Mouse (Mus musculus) kidney, adult 2 months (tissue): ENCODE data around the gene Msantd2. TPM values are rescaled to one million over a fixed set of nuclear protein-coding genes. Genes with fewer than 3 reads are reported as not detected.

ENCODE experiments used
- DNase-seq: peaks from one replicate; pipeline ENCODE4 v3.0.0; 2021
- H3K27ac ChIP-seq: fragments of 200-500 bp; 2 replicates; pipeline ENCODE4 v1.5.1; 2012; ENCODE audit warnings: low read depth, low read length, control low read depth, inconsistent platforms; ENCODE audit not compliant: insufficient read depth
- H3K27me3 ChIP-seq: fragments of 200-500 bp; replicated peaks from 2 replicates; pipeline ENCODE4 v1.6.1; 2012; ENCODE audit warnings: mild to moderate bottlenecking, moderate library complexity, low read length, inconsistent platforms; ENCODE audit not compliant: control insufficient read depth, insufficient read depth
- H3K36me3 ChIP-seq: fragments of 200-500 bp; 2 replicates; pipeline ENCODE4 v1.6.1; 2012; ENCODE audit warnings: mild to moderate bottlenecking, moderate library complexity, low read length, inconsistent platforms; ENCODE audit not compliant: control insufficient read depth, insufficient read depth
- H3K4me1 ChIP-seq: fragments of 200-500 bp; 2 replicates; pipeline ENCODE4 v1.6.1; 2011; ENCODE audit warnings: low read length; ENCODE audit not compliant: control insufficient read depth, insufficient read depth
- H3K4me3 ChIP-seq: fragments of 200-500 bp; 2 replicates; pipeline ENCODE4 v1.5.1; 2011; ENCODE audit warnings: mild to moderate bottlenecking, low read depth, low read length, control low read depth; ENCODE audit not compliant: insufficient read depth
- CTCF ChIP-seq: fragments of 200-500 bp; conservative IDR thresholded peaks from 2 replicates; pipeline ENCODE4 v1.5.1; 2011; ENCODE audit warnings: low read depth, mild to moderate bottlenecking, control low read depth, low read length, moderate library complexity, mixed read lengths; ENCODE audit not compliant: insufficient read depth, insufficient read length
- POLR2A ChIP-seq: fragments of 200-500 bp; IDR thresholded peaks from one replicate; pipeline ENCODE4 v1.6.1; 2011; ENCODE audit warnings: low read depth, low read length, control low read depth
- WGBS: fragments of 180-500 bp; shearing (Covaris S2); methylation state at CpG from one replicate; pipeline ENCODE4 v1.1.7; 2018; 5-methylcytosine and 5-hydroxymethylcytosine counted together
- polyA plus RNA-seq: library from polyadenylated mRNA; depleted of rRNA; stranded (reverse); fragments of >200 nt; gene quantifications from 2 replicates; pipeline ENCODE4 v1.2.3, GENCODE M21; 2012

Gene Msantd2
- polyA plus RNA-seq, 1 experiment: 12.1 TPM

DNA sequence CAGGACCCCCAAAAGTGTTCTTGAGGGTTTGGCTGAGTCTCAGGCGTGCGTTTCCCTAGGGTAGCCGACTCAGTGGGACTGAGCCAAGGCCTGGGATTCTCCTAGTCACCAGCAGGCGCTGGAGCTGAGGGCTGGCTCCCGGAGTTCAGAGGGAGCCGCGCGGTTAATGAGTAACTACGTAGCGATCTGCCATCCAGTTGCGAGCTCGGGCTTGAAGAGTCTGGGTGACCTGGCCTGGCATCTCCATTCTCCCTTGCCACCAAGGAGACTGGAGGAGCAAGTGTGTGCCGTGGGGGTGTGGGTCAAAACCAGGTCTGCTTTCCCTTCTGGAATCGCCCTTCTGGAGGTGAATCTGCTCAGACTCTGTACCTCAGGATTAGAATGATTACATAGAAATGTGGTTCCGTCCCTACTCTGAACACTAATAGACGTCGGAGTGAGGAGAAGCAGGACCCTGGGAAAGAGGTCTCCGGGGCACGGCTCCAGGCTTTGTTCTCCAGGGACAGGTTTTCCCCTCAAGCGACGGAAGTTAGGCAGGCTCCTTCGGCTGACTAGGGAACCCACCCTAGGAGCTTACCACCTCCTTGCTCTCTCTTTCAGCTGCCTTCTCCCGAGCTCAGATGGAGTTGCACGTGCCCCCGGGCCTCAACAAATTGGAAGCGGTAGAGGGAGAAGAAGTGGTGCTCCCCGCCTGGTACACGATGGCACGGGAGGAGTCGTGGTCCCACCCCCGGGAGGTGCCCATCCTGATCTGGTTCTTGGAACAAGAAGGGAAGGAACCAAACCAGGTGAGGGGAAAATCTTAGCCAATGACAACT, 42.0 kb downstream of the Msantd2 start:
- Histone ChIP-seq H3K36me3 (no peaks in the 10 kb centered on the region), H3K4me3 (peak overlapping the region; percentile 67), H3K4me1 (no peaks in the 10 kb centered on the region; the same call in 1 of the 2 replicates), H3K27me3 (no peaks in the 10 kb centered on the region), H3K27ac (peak overlapping the region; percentile 40)
- TF ChIP-seq CTCF: peak; percentile 58
- no peak for TF ChIP-seq POLR2A
- peak; percentile 95 for DNase-seq
- WGBS: 5% methylated on average over 31 of the region's 31 CpGs

DNA sequence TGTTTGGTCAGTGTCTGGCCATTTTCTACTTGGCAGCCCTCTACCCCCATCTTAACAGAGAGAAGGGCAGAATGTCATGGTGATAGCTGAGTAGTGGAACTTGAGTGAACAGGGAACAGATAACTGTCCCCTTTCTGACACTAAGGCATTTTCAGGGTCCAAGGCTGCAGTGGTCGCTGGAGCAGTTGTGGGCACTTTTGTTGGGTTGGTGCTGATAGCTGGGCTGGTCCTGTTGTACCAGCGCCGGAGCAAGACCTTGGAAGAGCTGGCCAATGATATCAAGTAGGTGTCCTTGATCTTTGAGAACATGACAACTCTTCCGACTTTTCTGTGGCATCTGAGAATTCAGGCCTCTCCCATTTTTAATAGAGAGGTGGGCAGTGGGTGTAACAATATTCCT, 47.7 kb downstream of the Msantd2 start:
- Histone ChIP-seq H3K27ac (no peak overlapping the region), H3K27me3 (no peaks in the 10 kb centered on the region), H3K4me3 (no peak overlapping the region), H3K36me3 (no peaks in the 10 kb centered on the region), H3K4me1 (no peaks in the 10 kb centered on the region)
- DNase-seq: no peak
- 90% methylated on average over 4 of the region's 4 CpGs for WGBS
- no peak for TF ChIP-seq POLR2A
- no peak for TF ChIP-seq CTCF

DNA sequence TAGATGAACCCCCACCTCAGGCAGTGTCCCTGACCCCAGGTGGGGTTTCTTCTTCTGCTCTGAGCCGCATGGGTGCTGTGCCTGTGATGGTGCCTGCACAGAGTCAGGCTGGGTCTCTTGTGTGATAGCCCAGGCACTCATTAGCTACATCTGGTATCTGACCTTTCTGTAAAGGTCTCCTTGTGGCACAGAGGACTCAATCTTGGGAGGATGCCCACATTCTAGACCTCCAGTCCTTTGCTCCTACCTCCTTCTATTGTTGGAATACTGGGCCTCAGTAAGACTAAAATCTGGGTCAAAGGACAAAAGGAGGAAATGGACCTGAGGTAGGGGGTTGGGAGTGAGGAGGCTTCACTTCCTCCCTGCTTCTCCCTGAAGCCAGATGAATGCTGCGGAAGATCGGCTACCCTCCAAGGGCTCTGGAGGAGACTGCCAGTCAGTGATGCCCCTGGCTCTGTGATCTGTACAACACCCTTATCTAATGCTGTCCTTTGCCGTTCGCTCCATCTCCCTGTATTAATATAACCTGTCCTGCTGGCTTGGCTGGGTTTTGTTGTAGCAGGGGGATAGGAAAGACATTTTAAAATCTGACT, 48.6 kb downstream of the Msantd2 start:
- Histone ChIP-seq H3K4me3 (no peak overlapping the region), H3K36me3 (no peaks in the 10 kb centered on the region), H3K27me3 (no peaks in the 10 kb centered on the region), H3K27ac (no peak overlapping the region), H3K4me1 (no peaks in the 10 kb centered on the region)
- TF ChIP-seq POLR2A (no peak), CTCF (no peak)
- 74% methylated on average over 5 of the region's 5 CpGs for WGBS
- DNase-seq: peak; percentile 27

DNA sequence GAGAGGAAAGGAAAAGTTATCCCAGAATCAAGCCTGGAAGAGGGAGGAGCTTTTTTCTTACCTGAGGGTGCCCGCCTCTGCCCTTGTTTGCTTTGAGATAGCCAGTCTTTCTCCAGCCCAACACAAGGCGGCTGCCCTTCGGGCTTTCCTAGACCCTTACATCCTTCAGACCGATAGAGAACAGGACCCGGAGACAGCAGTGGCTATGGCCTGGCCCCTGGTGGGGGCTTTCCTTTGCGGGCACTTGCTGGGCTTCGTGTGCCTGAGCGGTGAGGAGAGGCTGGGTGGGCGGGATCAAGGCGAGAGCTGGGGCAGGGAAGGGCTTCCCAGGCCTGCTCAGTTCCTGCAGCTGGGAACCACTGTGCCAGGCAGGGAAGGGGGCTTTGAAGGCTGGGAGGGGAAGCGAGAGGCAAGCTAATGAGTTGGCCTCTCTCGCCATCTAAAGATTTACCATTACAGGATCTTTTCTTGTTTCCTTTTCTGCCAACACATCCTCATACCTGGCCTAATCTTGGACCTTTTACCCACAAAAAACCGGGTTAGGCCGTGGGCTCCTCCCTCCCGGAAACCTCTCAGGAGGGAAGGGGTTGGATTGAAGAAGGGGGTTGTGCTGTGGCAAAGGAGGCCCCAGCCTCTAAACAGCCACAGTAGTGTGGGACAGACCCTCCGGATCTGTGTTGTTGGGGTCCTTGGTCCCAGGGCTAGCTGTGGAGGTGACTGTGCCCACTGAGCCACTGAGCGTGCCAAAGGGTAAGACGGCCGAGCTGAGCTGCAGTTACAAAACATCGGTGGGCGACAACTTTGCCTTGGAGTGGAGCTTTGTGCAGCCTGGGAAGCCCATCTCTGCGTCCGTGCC, 50.3 kb downstream of the Msantd2 start, which contains the start of gene Vsig2:
Gene Vsig2 (plus strand): TSS at position 86 of the 856 bp plus-strand sequence.
- no peak for DNase-seq
- no peak for TF ChIP-seq POLR2A
- no peak within 1 kb of the TSS for H3K4me3 ChIP-seq
- H3K27me3 ChIP-seq: no peaks in the 10 kb centered on the region
- H3K36me3 ChIP-seq: no peaks in the 10 kb centered on the region
- peaks cover 6% of the 10 kb centered on the region; the same call in 1 of the 2 replicates for H3K4me1 ChIP-seq
- H3K27ac ChIP-seq: no peak within 1 kb of the TSS
- WGBS: 72% methylated on average over 23 of the region's 23 CpGs

DNA sequence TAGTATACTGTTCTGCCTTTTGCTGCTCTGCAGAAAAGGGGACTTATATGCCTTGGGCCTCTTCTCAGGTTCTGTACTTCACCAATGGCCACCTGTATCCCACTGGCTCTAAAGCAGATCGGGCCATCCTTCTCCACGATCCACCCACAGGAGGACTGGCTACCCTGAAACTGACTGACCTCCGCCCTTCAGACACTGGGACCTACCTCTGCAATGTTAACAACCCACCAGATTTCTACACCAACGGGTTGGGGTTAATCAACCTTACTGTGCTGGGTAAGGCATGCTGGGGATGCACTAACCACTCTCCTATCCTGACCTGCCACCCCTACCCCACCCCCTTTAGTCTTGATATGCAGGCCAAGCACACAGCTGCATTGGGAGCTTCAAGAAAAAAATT, 51.1 kb downstream of the Msantd2 start:
- Histone ChIP-seq H3K36me3 (no peaks in the 10 kb centered on the region), H3K27me3 (no peaks in the 10 kb centered on the region), H3K4me1 (peaks cover 7% of the 10 kb centered on the region; the same call in 1 of the 2 replicates), H3K27ac (no peak overlapping the region), H3K4me3 (no peak overlapping the region)
- no peak for DNase-seq
- no peak for TF ChIP-seq CTCF
- no peak for TF ChIP-seq POLR2A
- WGBS: 91% methylated on average over 4 of the region's 4 CpGs

DNA sequence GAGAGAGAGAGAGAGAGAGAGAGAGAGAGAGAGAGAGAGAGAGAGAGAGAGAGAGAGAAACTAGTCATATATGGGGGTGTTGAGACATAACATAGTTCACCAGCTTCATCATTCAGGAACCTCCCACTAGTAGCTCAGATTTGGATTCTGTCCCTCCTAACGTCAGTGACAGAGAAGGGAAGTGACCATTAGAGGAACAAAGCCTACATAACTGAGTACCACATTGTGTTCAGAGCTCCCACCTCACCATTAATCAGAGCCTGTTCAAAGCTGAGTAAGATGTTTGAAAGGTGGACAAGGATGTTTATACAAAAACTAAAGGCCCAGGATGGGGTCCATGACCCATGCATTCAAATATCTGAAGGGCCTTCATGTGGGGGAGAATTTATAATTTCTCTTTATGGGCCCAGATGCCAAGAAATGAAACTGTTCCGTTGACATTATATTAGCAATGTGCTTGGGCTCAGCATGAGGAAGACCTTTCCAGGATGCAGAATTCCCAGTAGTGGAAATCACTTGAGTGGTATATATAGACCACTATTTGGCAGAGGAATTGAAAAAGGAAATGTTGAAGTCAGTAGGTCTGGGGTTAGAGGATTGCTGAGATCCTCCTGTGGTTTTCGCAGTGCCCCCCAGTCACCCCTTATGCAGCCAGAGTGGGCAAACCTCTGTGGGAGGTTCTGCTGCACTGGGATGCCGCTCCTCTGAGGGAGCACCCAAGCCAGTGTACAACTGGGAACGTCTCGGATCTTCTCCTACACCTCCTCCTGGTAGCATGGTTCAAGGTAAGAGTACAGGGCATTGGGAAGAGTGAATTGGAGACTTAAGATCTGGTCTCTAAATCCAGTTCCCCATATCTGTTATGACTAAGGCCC, 51.8 kb downstream of the Msantd2 start:
- no peaks in the 10 kb centered on the region for H3K27me3 ChIP-seq
- DNase-seq: no peak
- no peaks in the 10 kb centered on the region for H3K36me3 ChIP-seq
- H3K4me3 ChIP-seq: no peak overlapping the region
- 72% methylated on average over 6 of the region's 6 CpGs for WGBS
- H3K4me1 ChIP-seq: peaks cover 8% of the 10 kb centered on the region; the same call in 1 of the 2 replicates
- H3K27ac ChIP-seq: peak overlapping the region; percentile 29; the same call in 1 of the 2 replicates
- TF ChIP-seq CTCF (no peak), POLR2A (no peak)
